Mouse (Mus musculus): ENCODE results near the gene Slc35b1. TPM values are rescaled to one million over a fixed set of nuclear protein-coding genes. Genes with fewer than 3 reads are reported as not detected.

Gene Slc35b1
- polyA plus RNA-seq, 1 experiment from 2014 or later: 143 TPM

GRCm38 (mm10) chr11:95353226-95353625, 31.3 kb upstream of the Slc35b1 start:
- 0 out of 2 replicates have a peak, but pooled peaks cover 3% of the 10 kb centered on the region for H3K4me1 ChIP-seq
- H3K36me3 ChIP-seq (replicated peaks): no peaks in the 10 kb centered on the region
- 92% methylated on average over 9 of the region's 9 CpGs for WGBS
- H3K4me2 ChIP-seq: no peak overlapping the region
- H3K9me3 ChIP-seq: no peaks in the 10 kb centered on the region
- H3K4me3 ChIP-seq: no peak overlapping the region
- H3K9ac ChIP-seq: no peak overlapping the region
- no peak overlapping the region for H3K27ac ChIP-seq
- no peaks in the 10 kb centered on the region for H3K27me3 ChIP-seq (replicated peaks)
- no peak for ATAC-seq (replicated peaks)

GRCm38 (mm10) chr11:95354228-95354944, 30.1 kb upstream of the Slc35b1 start:
- 91% methylated on average over 14 of the region's 14 CpGs for WGBS
- Histone ChIP-seq H3K4me1 (0 out of 2 replicates have a peak, but pooled peaks cover 3% of the 10 kb centered on the region), H3K9ac (no peak overlapping the region), H3K36me3 (replicated peaks) (no peaks in the 10 kb centered on the region), H3K27ac (no peak overlapping the region), H3K4me2 (no peak overlapping the region), H3K4me3 (no peak overlapping the region), H3K27me3 (replicated peaks) (no peaks in the 10 kb centered on the region), H3K9me3 (no peaks in the 10 kb centered on the region)
- ATAC-seq (replicated peaks): no peak

GRCm38 (mm10) chr11:95354945-95355660, 29.4 kb upstream of the Slc35b1 start:
- H3K4me1 ChIP-seq: 0 out of 2 replicates have a peak, but pooled peaks cover 3% of the 10 kb centered on the region
- H3K9me3 ChIP-seq: no peaks in the 10 kb centered on the region
- H3K36me3 ChIP-seq (replicated peaks): no peaks in the 10 kb centered on the region
- no peak overlapping the region for H3K4me3 ChIP-seq
- ATAC-seq (replicated peaks): no peak
- no peak overlapping the region for H3K9ac ChIP-seq
- H3K27me3 ChIP-seq (replicated peaks): no peaks in the 10 kb centered on the region
- H3K4me2 ChIP-seq: no peak overlapping the region
- 89% methylated on average over 12 of the region's 12 CpGs for WGBS
- no peak overlapping the region for H3K27ac ChIP-seq

GRCm38 (mm10) chr11:95355661-95356011, 28.9 kb upstream of the Slc35b1 start:
- Histone ChIP-seq H3K4me1 (0 out of 2 replicates have a peak, but pooled peaks cover 3% of the 10 kb centered on the region), H3K9me3 (no peaks in the 10 kb centered on the region), H3K4me2 (no peak overlapping the region), H3K36me3 (replicated peaks) (no peaks in the 10 kb centered on the region), H3K9ac (no peak overlapping the region), H3K4me3 (no peak overlapping the region), H3K27me3 (replicated peaks) (no peaks in the 10 kb centered on the region), H3K27ac (no peak overlapping the region)
- no peak for ATAC-seq (replicated peaks)
- 92% methylated on average over 5 of the region's 5 CpGs for WGBS

- WGBS: 91% methylated on average over 7 of the region's 7 CpGs
Observed at GRCm38 (mm10) chr11:95356039-95356438, 28.5 kb upstream of the Slc35b1 start.

GRCm38 (mm10) chr11:95356469-95357273, 27.8 kb upstream of the Slc35b1 start:
- ATAC-seq (replicated peaks): no peak
- Histone ChIP-seq H3K36me3 (replicated peaks) (no peaks in the 10 kb centered on the region), H3K27ac (no peak overlapping the region), H3K27me3 (replicated peaks) (no peaks in the 10 kb centered on the region), H3K9me3 (no peaks in the 10 kb centered on the region), H3K4me1 (0 out of 2 replicates have a peak, but pooled peaks cover 3% of the 10 kb centered on the region), H3K4me3 (no peak overlapping the region), H3K4me2 (no peak overlapping the region), H3K9ac (no peak overlapping the region)
- 75% methylated on average over 17 of the region's 17 CpGs for WGBS

More at GRCm38 (mm10) chr11:95356039-95356438, 28.5 kb upstream of the Slc35b1 start:
- H3K9me3 ChIP-seq: no peaks in the 10 kb centered on the region
- H3K27me3 ChIP-seq (replicated peaks): no peaks in the 10 kb centered on the region
- ATAC-seq (replicated peaks): no peak
- 0 out of 2 replicates have a peak, but pooled peaks cover 3% of the 10 kb centered on the region for H3K4me1 ChIP-seq
- H3K36me3 ChIP-seq (replicated peaks): no peaks in the 10 kb centered on the region
- H3K27ac ChIP-seq: no peak overlapping the region
- no peak overlapping the region for H3K9ac ChIP-seq
- no peak overlapping the region for H3K4me2 ChIP-seq
- no peak overlapping the region for H3K4me3 ChIP-seq

- 0 out of 2 replicates have a peak, but pooled peaks cover 3% of the 10 kb centered on the region for H3K4me1 ChIP-seq
- no peak overlapping the region for H3K9ac ChIP-seq
- WGBS: 62% methylated on average over 3 of the region's 3 CpGs
- H3K27ac ChIP-seq: no peak overlapping the region
- H3K4me3 ChIP-seq: no peak overlapping the region
- H3K4me2 ChIP-seq: no peak overlapping the region
- H3K27me3 ChIP-seq (replicated peaks): no peaks in the 10 kb centered on the region
- no peaks in the 10 kb centered on the region for H3K9me3 ChIP-seq
- no peaks in the 10 kb centered on the region for H3K36me3 ChIP-seq (replicated peaks)
- ATAC-seq (replicated peaks): no peak
Observed at GRCm38 (mm10) chr11:95358263-95358662, 26.2 kb upstream of the Slc35b1 start.

- Histone ChIP-seq H3K27me3 (replicated peaks) (no peaks in the 10 kb centered on the region), H3K27ac (no peak overlapping the region), H3K4me3 (no peak overlapping the region), H3K9me3 (no peaks in the 10 kb centered on the region), H3K4me1 (no peaks in the 10 kb centered on the region), H3K4me2 (no peak overlapping the region), H3K9ac (no peak overlapping the region), H3K36me3 (replicated peaks) (no peaks in the 10 kb centered on the region)
- no peak for ATAC-seq (replicated peaks)
- 87% methylated on average over 5 of the region's 5 CpGs for WGBS
Observed at GRCm38 (mm10) chr11:95364388-95364787, 20.1 kb upstream of the Slc35b1 start.

- ATAC-seq (replicated peaks): no peak
- no peak overlapping the region for H3K9ac ChIP-seq
- H3K27me3 ChIP-seq (replicated peaks): no peaks in the 10 kb centered on the region
- H3K4me3 ChIP-seq: no peak overlapping the region
- 80% methylated on average over 10 of the region's 10 CpGs for WGBS
- H3K27ac ChIP-seq: no peak overlapping the region
- H3K9me3 ChIP-seq: no peaks in the 10 kb centered on the region
- no peaks in the 10 kb centered on the region for H3K4me1 ChIP-seq
- no peak overlapping the region for H3K4me2 ChIP-seq
- no peaks in the 10 kb centered on the region for H3K36me3 ChIP-seq (replicated peaks)
Observed at GRCm38 (mm10) chr11:95365596-95365995, 18.9 kb upstream of the Slc35b1 start.

GRCm38 (mm10) chr11:95366280-95366897, 18.1 kb upstream of the Slc35b1 start:
- 78% methylated on average over 6 of the region's 6 CpGs for WGBS

GRCm38 (mm10) chr11:95367011-95367735, 17.3 kb upstream of the Slc35b1 start:
- Histone ChIP-seq H3K4me1 (no peaks in the 10 kb centered on the region), H3K27me3 (replicated peaks) (no peaks in the 10 kb centered on the region), H3K4me2 (no peak overlapping the region), H3K9ac (no peak overlapping the region), H3K9me3 (no peaks in the 10 kb centered on the region), H3K36me3 (replicated peaks) (no peaks in the 10 kb centered on the region), H3K27ac (no peak overlapping the region), H3K4me3 (no peak overlapping the region)
- WGBS: 79% methylated on average over 8 of the region's 8 CpGs
- ATAC-seq (replicated peaks): no peak

More at GRCm38 (mm10) chr11:95366280-95366897, 18.1 kb upstream of the Slc35b1 start:
- no peaks in the 10 kb centered on the region for H3K27me3 ChIP-seq (replicated peaks)
- H3K9me3 ChIP-seq: no peaks in the 10 kb centered on the region
- ATAC-seq (replicated peaks): no peak
- no peak overlapping the region for H3K4me2 ChIP-seq
- H3K36me3 ChIP-seq (replicated peaks): no peaks in the 10 kb centered on the region
- no peak overlapping the region for H3K27ac ChIP-seq
- no peak overlapping the region for H3K4me3 ChIP-seq
- H3K9ac ChIP-seq: no peak overlapping the region
- no peaks in the 10 kb centered on the region for H3K4me1 ChIP-seq
